Mouse (Mus musculus) myocyte (in vitro differentiated cells): Measurements from ENCODE around the gene Mpzl1. TPM values are rescaled to one million over a fixed set of nuclear protein-coding genes. Genes with fewer than 3 reads are reported as not detected.

Experiments used
- H3K27me3 ChIP-seq: one replicate; pipeline ENCODE4 v1.6.1; 2011; ENCODE audit not compliant: control insufficient read depth, insufficient read depth, insufficient read length
- H3K36me3 ChIP-seq: one replicate; pipeline ENCODE4 v1.6.1; 2011; ENCODE audit not compliant: control insufficient read depth, insufficient read depth
- H3K4me2 ChIP-seq: one replicate; pipeline ENCODE4 v1.6.1; 2011; ENCODE audit warnings: low read depth, control low read depth
- H3K4me3 ChIP-seq: one replicate; pipeline ENCODE4 v1.5.1; 2011; ENCODE audit warnings: mild to moderate bottlenecking, control low read depth, moderate library complexity
- H3K79me2 ChIP-seq: one replicate; pipeline ENCODE4 v1.6.1; 2011; ENCODE audit not compliant: control insufficient read depth, insufficient read depth
- H3ac ChIP-seq: one replicate; pipeline ENCODE4 v1.6.1; 2011; ENCODE audit not compliant: control insufficient read depth, insufficient read length
- CEBPB ChIP-seq: IDR thresholded peaks from 2 replicates; pipeline ENCODE4 v1.6.1; 2011; ENCODE audit warnings: mild to moderate bottlenecking, moderate library complexity; ENCODE audit not compliant: poor library complexity, insufficient read depth, severe bottlenecking
- E2F4 ChIP-seq: IDR thresholded peaks from one replicate; pipeline ENCODE4 v1.6.1; 2011; ENCODE audit warnings: mild to moderate bottlenecking, control low read depth, moderate library complexity; ENCODE audit not compliant: insufficient read depth
- MAX ChIP-seq: IDR thresholded peaks from one replicate; pipeline ENCODE4 v1.6.1; 2011; ENCODE audit warnings: low read depth, mild to moderate bottlenecking, control low read depth
- MYOD1 ChIP-seq, 3 experiments: IDR thresholded peaks; one replicate each; pipeline ENCODE4 v1.6.1; 2011; ENCODE audit warnings: control low read depth in 2 of 3, low read depth in 2 of 3, mild to moderate bottlenecking in 2 of 3, moderate library complexity in 1 of 3; ENCODE audit not compliant: insufficient read length in 2 of 3, control insufficient read depth in 1 of 3
- MYOG ChIP-seq, 3 experiments: IDR thresholded peaks; one replicate each; pipeline ENCODE4 v1.6.1; 2011; ENCODE audit warnings: control low read depth in 2 of 3, low read depth in 2 of 3, mild to moderate bottlenecking in 2 of 3; ENCODE audit not compliant: insufficient read length in 2 of 3, control insufficient read depth in 1 of 3, insufficient read depth in 1 of 3
- POLR2A ChIP-seq: IDR thresholded peaks from one replicate; pipeline ENCODE4 v1.6.1; 2011; ENCODE audit warnings: low read depth, mild to moderate bottlenecking, control low read depth, moderate library complexity; ENCODE audit not compliant: insufficient read length
- POLR2AphosphoS2 ChIP-seq: IDR thresholded peaks from one replicate; pipeline ENCODE4 v1.6.1; 2011; ENCODE audit warnings: low read depth, control low read depth; ENCODE audit not compliant: insufficient read length
- REST ChIP-seq: IDR thresholded peaks from one replicate; pipeline ENCODE4 v1.6.1; 2011; ENCODE audit warnings: mild to moderate bottlenecking, control low read depth, moderate library complexity; ENCODE audit not compliant: insufficient read depth, insufficient read length
- SRF ChIP-seq: IDR thresholded peaks from one replicate; pipeline ENCODE4 v1.6.1; 2011; ENCODE audit warnings: low read depth; ENCODE audit not compliant: control insufficient read depth, insufficient read length
- TCF12 ChIP-seq: IDR thresholded peaks from one replicate; pipeline ENCODE4 v1.6.1; 2011; ENCODE audit warnings: mild to moderate bottlenecking, control low read depth; ENCODE audit not compliant: poor library complexity, insufficient read depth, severe bottlenecking
- TCF3 ChIP-seq: IDR thresholded peaks from one replicate; pipeline ENCODE4 v1.6.1; 2011; ENCODE audit warnings: low read depth, control low read depth; ENCODE audit not compliant: insufficient read length
- USF1 ChIP-seq: IDR thresholded peaks from one replicate; pipeline ENCODE4 v1.6.1; 2011; ENCODE audit warnings: low read depth, mild to moderate bottlenecking, control low read depth, moderate library complexity
- polyA plus RNA-seq: library from polyadenylated mRNA; unstranded; fragments of >200 nt; fragmentation: generic; extraction: Trizol; gene quantifications from one replicate; pipeline ENCODE4 v1.2.1, GENCODE M21; 2012; ENCODE audit warnings: missing spikeins

The Mpzl1 gene
- polyA plus RNA-seq, 1 experiment: 11.8 TPM

- TF ChIP-seq MYOG (IDR thresholded peaks at IDR 0.05; ENCODE audit: control insufficient read depth in 1 of 3, insufficient read depth in 1 of 3, insufficient read length in 2 of 3, low read depth in 2 of 3) (no peak), USF1 (no peak), POLR2A (no peak), POLR2AphosphoS2 (no peak), CEBPB (no peak), MAX (no peak), TCF3 (no peak), MYOD1 (IDR thresholded peaks at IDR 0.05; ENCODE audit: control insufficient read depth in 1 of 3, insufficient read length in 2 of 3, low read depth in 2 of 3) (no peak), E2F4 (no peak), REST (no peak), SRF (no peak), TCF12 (no peak)
- Histone ChIP-seq H3K4me2 (no peak overlapping the region), H3K4me3 (no peak overlapping the region)
These were observed 4.4 kb downstream of the Mpzl1 start for GRCm38 (mm10) chr1:165629975-165630374.

GRCm38 (mm10) chr1:165628603-165629002 lies 5.7 kb downstream of the Mpzl1 start:
- H3K79me2 ChIP-seq: peaks cover 4% of the 10 kb centered on the region
- H3K36me3 ChIP-seq: no peaks in the 10 kb centered on the region
- H3ac ChIP-seq: no peak overlapping the region
- no peak overlapping the region for H3K4me2 ChIP-seq
- no peaks in the 10 kb centered on the region for H3K27me3 ChIP-seq
- no peak overlapping the region for H3K4me3 ChIP-seq
- no peak for TF ChIP-seq USF1
- no peak for TF ChIP-seq CEBPB
- TF ChIP-seq MYOG (IDR thresholded peaks at IDR 0.05; ENCODE audit: control insufficient read depth in 1 of 3, insufficient read depth in 1 of 3, insufficient read length in 2 of 3, low read depth in 2 of 3): no peak
- TF ChIP-seq POLR2AphosphoS2: no peak
- TF ChIP-seq E2F4: no peak
- TF ChIP-seq MYOD1 (IDR thresholded peaks at IDR 0.05; ENCODE audit: control insufficient read depth in 1 of 3, insufficient read length in 2 of 3, low read depth in 2 of 3): no peak
- no peak for TF ChIP-seq POLR2A
- no peak for TF ChIP-seq TCF3
- no peak for TF ChIP-seq SRF
- TF ChIP-seq TCF12: no peak

More at GRCm38 (mm10) chr1:165629975-165630374, 4.4 kb downstream of the Mpzl1 start:
- H3ac ChIP-seq: no peak overlapping the region
- H3K36me3 ChIP-seq: no peaks in the 10 kb centered on the region
- H3K27me3 ChIP-seq: no peaks in the 10 kb centered on the region
- H3K79me2 ChIP-seq: peaks cover 4% of the 10 kb centered on the region

- Histone ChIP-seq H3K27me3 (no peaks in the 10 kb centered on the region), H3K4me2 (no peak overlapping the region), H3ac (no peak overlapping the region), H3K79me2 (peaks cover 4% of the 10 kb centered on the region), H3K4me3 (no peak overlapping the region), H3K36me3 (no peaks in the 10 kb centered on the region)
- no peak for TF ChIP-seq E2F4
- TF ChIP-seq SRF: no peak
- TF ChIP-seq MYOD1 (IDR thresholded peaks at IDR 0.05; ENCODE audit: control insufficient read depth in 1 of 3, insufficient read length in 2 of 3, low read depth in 2 of 3): no peak
- no peak for TF ChIP-seq TCF12
- TF ChIP-seq USF1: no peak
These were observed 8.4 kb downstream of the Mpzl1 start for GRCm38 (mm10) chr1:165625896-165626295.

- Histone ChIP-seq H3K36me3 (no peaks in the 10 kb centered on the region), H3K27me3 (no peaks in the 10 kb centered on the region), H3ac (no peak overlapping the region), H3K4me3 (no peak overlapping the region), H3K4me2 (no peak overlapping the region), H3K79me2 (peaks cover 4% of the 10 kb centered on the region)
- TF ChIP-seq CEBPB (no peak), USF1 (no peak), MAX (no peak), REST (no peak), TCF3 (no peak), TCF12 (no peak), E2F4 (no peak), POLR2A (no peak), MYOD1 (IDR thresholded peaks at IDR 0.05; ENCODE audit: control insufficient read depth in 1 of 3, insufficient read length in 2 of 3, low read depth in 2 of 3) (no peak), POLR2AphosphoS2 (no peak), SRF (no peak), MYOG (IDR thresholded peaks at IDR 0.05; ENCODE audit: control insufficient read depth in 1 of 3, insufficient read depth in 1 of 3, insufficient read length in 2 of 3, low read depth in 2 of 3) (no peak)
These were observed 9.3 kb downstream of the Mpzl1 start for GRCm38 (mm10) chr1:165625058-165625457.

GRCm38 (mm10) chr1:165618201-165618624 lies 16.1 kb downstream of the Mpzl1 start:
- no peak for TF ChIP-seq SRF
- no peak for TF ChIP-seq POLR2A
- TF ChIP-seq TCF12: no peak
- no peak for TF ChIP-seq MAX
- TF ChIP-seq USF1: no peak
- no peak for TF ChIP-seq REST
- no peak for TF ChIP-seq MYOD1 (IDR thresholded peaks at IDR 0.05; ENCODE audit: control insufficient read depth in 1 of 3, insufficient read length in 2 of 3, low read depth in 2 of 3)
- no peak for TF ChIP-seq POLR2AphosphoS2
- TF ChIP-seq MYOG (IDR thresholded peaks at IDR 0.05; ENCODE audit: control insufficient read depth in 1 of 3, insufficient read depth in 1 of 3, insufficient read length in 2 of 3, low read depth in 2 of 3): no peak
- TF ChIP-seq E2F4: no peak
- no peak for TF ChIP-seq CEBPB
- no peak for TF ChIP-seq TCF3
- H3K27me3 ChIP-seq: no peaks in the 10 kb centered on the region
- H3K36me3 ChIP-seq: no peaks in the 10 kb centered on the region
- no peak overlapping the region for H3K4me3 ChIP-seq
- H3K4me2 ChIP-seq: no peak overlapping the region
- no peak overlapping the region for H3ac ChIP-seq
- H3K79me2 ChIP-seq: no peaks in the 10 kb centered on the region
